Mouse (Mus musculus) neural tube, embryonic 12.5 days (tissue): ENCODE measurements around the gene Tfr2. TPM values are rescaled to one million over a fixed set of nuclear protein-coding genes. Genes with fewer than 3 reads are reported as not detected.
A peak's percentile ranks its signal among the peaks of the same experiment; 100 is the strongest.

ENCODE experiments used
- ATAC-seq: fragments of 200-750 bp; cut with Nextera tagmentation; 2 replicates; pipeline ENCODE4 v1.8.0; 2017; ENCODE audit warnings: low read depth, mild to moderate bottlenecking, moderate TSS enrichment, moderate library complexity; ENCODE audit not compliant: low FRiP score
- H3K27ac ChIP-seq: fragments of 300-500 bp; sonication (generic); 2 replicates; pipeline ENCODE4 v1.5.1; 2016
- H3K27me3 ChIP-seq: fragments of 300-500 bp; sonication (generic); replicated peaks from 2 replicates; pipeline ENCODE4 v1.6.1; 2016; ENCODE audit warnings: mild to moderate bottlenecking
- H3K36me3 ChIP-seq: fragments of 300-500 bp; sonication (generic); 2 replicates; pipeline ENCODE4 v1.6.1; 2016; ENCODE audit warnings: mild to moderate bottlenecking
- H3K4me1 ChIP-seq: fragments of 300-500 bp; sonication (generic); 2 replicates; pipeline ENCODE4 v1.6.1; 2016
- H3K4me2 ChIP-seq: fragments of 300-500 bp; sonication (generic); replicated peaks from 2 replicates; pipeline ENCODE4 v1.6.1; 2016; ENCODE audit warnings: mild to moderate bottlenecking
- H3K4me3 ChIP-seq: fragments of 300-500 bp; sonication (generic); 2 replicates; pipeline ENCODE4 v1.5.1; 2016
- H3K9ac ChIP-seq: fragments of 300-500 bp; sonication (generic); 2 replicates; pipeline ENCODE4 v1.6.1; 2016; ENCODE audit warnings: mild to moderate bottlenecking
- H3K9me3 ChIP-seq: fragments of 300-500 bp; sonication (generic); 2 replicates; pipeline ENCODE4 v1.6.1; 2016; ENCODE audit warnings: mild to moderate bottlenecking
- WGBS: fragments of 180-500 bp; shearing (Covaris S2); methylation state at CpG from one replicate; pipeline ENCODE4 v1.1.7; 2016; 5-methylcytosine and 5-hydroxymethylcytosine counted together
- polyA plus RNA-seq: library from polyadenylated mRNA; unstranded; fragments of >200 nt; fragmentation: Nextera tagmentation; extraction: Ambion mirVana; gene quantifications from 2 replicates; pipeline ENCODE4 v1.2.1, GENCODE M21; 2016

Gene Tfr2
- polyA plus RNA-seq, 1 experiment from 2014 or later = 1.8 TPM

GRCm38 (mm10) chr5:137541768-137542540 lies 27.7 kb upstream of the Tfr2 start:
- H3K4me2 ChIP-seq = no peak overlapping the region
- no peaks in the 10 kb centered on the region for H3K9me3 ChIP-seq
- no peak for ATAC-seq
- H3K4me3 ChIP-seq = no peak overlapping the region
- H3K27me3 ChIP-seq = no peaks in the 10 kb centered on the region
- H3K27ac ChIP-seq = no peak overlapping the region
- no peaks in the 10 kb centered on the region for H3K36me3 ChIP-seq
- H3K4me1 ChIP-seq = no peaks in the 10 kb centered on the region
- H3K9ac ChIP-seq = no peak overlapping the region
- 78% methylated on average over 5 of the region's 5 CpGs for WGBS

- Histone ChIP-seq H3K9me3 (no peaks in the 10 kb centered on the region), H3K27me3 (no peaks in the 10 kb centered on the region), H3K4me3 (no peak overlapping the region), H3K9ac (no peak overlapping the region), H3K36me3 (no peaks in the 10 kb centered on the region), H3K4me1 (no peaks in the 10 kb centered on the region), H3K27ac (no peak overlapping the region), H3K4me2 (no peak overlapping the region)
- 59% methylated on average over 6 of the region's 6 CpGs for WGBS
- no peak for ATAC-seq
These were observed 24.7 kb upstream of the Tfr2 start for GRCm38 (mm10) chr5:137544926-137545325.

GRCm38 (mm10) chr5:137545596-137545995 lies 24.0 kb upstream of the Tfr2 start:
- Histone ChIP-seq H3K27me3 (no peaks in the 10 kb centered on the region), H3K36me3 (no peaks in the 10 kb centered on the region), H3K4me1 (no peaks in the 10 kb centered on the region), H3K4me2 (no peak overlapping the region), H3K9me3 (no peaks in the 10 kb centered on the region), H3K9ac (no peak overlapping the region), H3K27ac (no peak overlapping the region), H3K4me3 (no peak overlapping the region)
- 84% methylated on average over 4 of the region's 4 CpGs for WGBS
- no peak for ATAC-seq

GRCm38 (mm10) chr5:137549840-137550239 lies 19.8 kb upstream of the Tfr2 start:
- H3K9me3 ChIP-seq = no peaks in the 10 kb centered on the region
- 0 out of 2 replicates have a peak, but pooled peaks cover 4% of the 10 kb centered on the region for H3K27me3 ChIP-seq
- no peak overlapping the region for H3K4me2 ChIP-seq
- H3K4me1 ChIP-seq = peaks cover 6% of the 10 kb centered on the region; the same call in 1 of the 2 replicates
- no peak for ATAC-seq
- no peak overlapping the region for H3K4me3 ChIP-seq
- H3K9ac ChIP-seq = no peak overlapping the region
- WGBS = 88% methylated on average over 2 of the region's 2 CpGs
- no peak overlapping the region for H3K27ac ChIP-seq
- no peaks in the 10 kb centered on the region for H3K36me3 ChIP-seq

- 74% methylated on average over 5 of the region's 5 CpGs for WGBS
- H3K9me3 ChIP-seq = no peaks in the 10 kb centered on the region
- H3K9ac ChIP-seq = no peak overlapping the region
- H3K4me2 ChIP-seq = no peak overlapping the region
- no peak overlapping the region for H3K27ac ChIP-seq
- H3K27me3 ChIP-seq = 0 out of 2 replicates have a peak, but pooled peaks cover 4% of the 10 kb centered on the region
- ATAC-seq = no peak
- no peak overlapping the region for H3K4me3 ChIP-seq
- H3K36me3 ChIP-seq = no peaks in the 10 kb centered on the region
- peaks cover 6% of the 10 kb centered on the region; the same call in 1 of the 2 replicates for H3K4me1 ChIP-seq
These were observed 18.5 kb upstream of the Tfr2 start for GRCm38 (mm10) chr5:137551119-137551518.

- Histone ChIP-seq H3K27ac (no peak overlapping the region), H3K27me3 (0 out of 2 replicates have a peak, but pooled peaks cover 4% of the 10 kb centered on the region), H3K9me3 (no peaks in the 10 kb centered on the region), H3K4me3 (peak overlapping the region; percentile 52), H3K9ac (no peak overlapping the region), H3K4me1 (peaks cover 6% of the 10 kb centered on the region; the same call in 1 of the 2 replicates), H3K4me2 (peak overlapping the region; percentile 60), H3K36me3 (no peaks in the 10 kb centered on the region)
- WGBS = 29% methylated on average over 6 of the region's 6 CpGs
- ATAC-seq = no peak; the same call in 1 of the 2 replicates
These were observed 16.6 kb upstream of the Tfr2 start for GRCm38 (mm10) chr5:137553000-137553399.

GRCm38 (mm10) chr5:137553411-137553837 lies 16.2 kb upstream of the Tfr2 start, which contains the start of gene Actl6b:
Gene Actl6b (plus strand): TSS chr5:137553517.
- peak within 1 kb of the TSS; percentile 52 for H3K4me3 ChIP-seq
- H3K4me1 ChIP-seq = peaks cover 6% of the 10 kb centered on the region; the same call in 1 of the 2 replicates
- ATAC-seq = peak; percentile 93
- WGBS = 2% methylated on average over 37 of the region's 37 CpGs
- H3K9ac ChIP-seq = peak within 1 kb of the TSS; percentile 59
- no peaks in the 10 kb centered on the region for H3K36me3 ChIP-seq
- no peaks in the 10 kb centered on the region for H3K9me3 ChIP-seq
- H3K4me2 ChIP-seq = peak within 1 kb of the TSS; percentile 60
- H3K27me3 ChIP-seq = 0 out of 2 replicates have a peak, but pooled peaks cover 4% of the 10 kb centered on the region
- peak within 1 kb of the TSS; percentile 32; the same call in 1 of the 2 replicates for H3K27ac ChIP-seq

GRCm38 (mm10) chr5:137553898-137554297 lies 15.7 kb upstream of the Tfr2 start:
- peak overlapping the region; percentile 60 for H3K4me2 ChIP-seq
- H3K9ac ChIP-seq = peak overlapping the region; percentile 59
- ATAC-seq = no peak; the same call in none of the 2 replicates
- H3K27me3 ChIP-seq = 0 out of 2 replicates have a peak, but pooled peaks cover 4% of the 10 kb centered on the region
- no peaks in the 10 kb centered on the region for H3K36me3 ChIP-seq
- H3K4me1 ChIP-seq = peaks cover 6% of the 10 kb centered on the region; the same call in 1 of the 2 replicates
- H3K27ac ChIP-seq = 0 out of 2 replicates have a peak overlapping the region, but pooled peaks have one; percentile 32
- H3K9me3 ChIP-seq = no peaks in the 10 kb centered on the region
- WGBS = 56% methylated on average over 11 of the region's 11 CpGs
- H3K4me3 ChIP-seq = peak overlapping the region; percentile 52

- ATAC-seq = no peak
- Histone ChIP-seq H3K4me1 (no peaks in the 10 kb centered on the region), H3K27ac (no peak overlapping the region), H3K9ac (no peak overlapping the region), H3K9me3 (no peaks in the 10 kb centered on the region), H3K4me3 (no peak overlapping the region), H3K27me3 (0 out of 2 replicates have a peak, but pooled peaks cover 3% of the 10 kb centered on the region), H3K36me3 (no peaks in the 10 kb centered on the region), H3K4me2 (no peak overlapping the region)
- 64% methylated on average over 6 of the region's 6 CpGs for WGBS
These were observed 8.1 kb upstream of the Tfr2 start for GRCm38 (mm10) chr5:137561556-137561955.

GRCm38 (mm10) chr5:137562965-137563364 lies 6.7 kb upstream of the Tfr2 start:
- no peaks in the 10 kb centered on the region for H3K36me3 ChIP-seq
- no peak for ATAC-seq
- WGBS = 75% methylated on average over 10 of the region's 10 CpGs

GRCm38 (mm10) chr5:137565744-137566143 lies 3.9 kb upstream of the Tfr2 start:
- no peak for ATAC-seq

More at GRCm38 (mm10) chr5:137562965-137563364, 6.7 kb upstream of the Tfr2 start:
- Histone ChIP-seq H3K27me3 (0 out of 2 replicates have a peak, but pooled peaks cover 3% of the 10 kb centered on the region), H3K4me1 (no peaks in the 10 kb centered on the region), H3K4me3 (no peak overlapping the region), H3K4me2 (no peak overlapping the region), H3K9ac (no peak overlapping the region), H3K27ac (no peak overlapping the region), H3K9me3 (no peaks in the 10 kb centered on the region)

GRCm38 (mm10) chr5:137566416-137566815 lies 3.2 kb upstream of the Tfr2 start:
- ATAC-seq = no peak
- WGBS = 95% methylated on average over 5 of the region's 5 CpGs
- H3K9ac ChIP-seq = no peak overlapping the region

More at GRCm38 (mm10) chr5:137565744-137566143, 3.9 kb upstream of the Tfr2 start:
- Histone ChIP-seq H3K9me3 (no peaks in the 10 kb centered on the region), H3K4me2 (no peak overlapping the region), H3K9ac (no peak overlapping the region), H3K4me3 (no peak overlapping the region), H3K36me3 (no peaks in the 10 kb centered on the region), H3K27me3 (0 out of 2 replicates have a peak, but pooled peaks cover 3% of the 10 kb centered on the region), H3K4me1 (no peaks in the 10 kb centered on the region), H3K27ac (no peak overlapping the region)
- WGBS = 69% methylated on average over 6 of the region's 6 CpGs

More at GRCm38 (mm10) chr5:137566416-137566815, 3.2 kb upstream of the Tfr2 start:
- H3K9me3 ChIP-seq = no peaks in the 10 kb centered on the region
- H3K4me3 ChIP-seq = no peak overlapping the region
- no peak overlapping the region for H3K27ac ChIP-seq
- no peak overlapping the region for H3K4me2 ChIP-seq
- 0 out of 2 replicates have a peak, but pooled peaks cover 3% of the 10 kb centered on the region for H3K27me3 ChIP-seq
- H3K36me3 ChIP-seq = no peaks in the 10 kb centered on the region
- H3K4me1 ChIP-seq = no peaks in the 10 kb centered on the region
